Mouse (Mus musculus) thymus, adult 2 months (tissue): ENCODE results near the gene Prr15l.

Experiments used
- CTCF ChIP-seq: fragments of 200-500 bp; IDR thresholded peaks from 2 replicates; pipeline ENCODE4 v1.5.1; 2012; ENCODE audit warnings: mild to moderate bottlenecking, control low read depth, low read length, moderate library complexity, borderline replicate concordance; ENCODE audit not compliant: control insufficient read depth, poor library complexity, insufficient read depth; ENCODE audit errors: extremely low read depth
- POLR2A ChIP-seq: fragments of 200-500 bp; IDR thresholded peaks from 2 replicates; pipeline ENCODE4 v1.6.1; 2012; ENCODE audit warnings: mild to moderate bottlenecking, low read length, control low read depth, moderate library complexity; ENCODE audit not compliant: control insufficient read depth, poor library complexity, insufficient read depth; ENCODE audit errors: extremely low read depth

- TF ChIP-seq CTCF (no peak), POLR2A (no peak)
Measured at GRCm38 (mm10) chr11:96941989-96942590, 14.2 kb downstream of the Prr15l start.
